Comparison of ENCODE assay signal across 16 mouse cellular contexts in the genomic region with DNA sequence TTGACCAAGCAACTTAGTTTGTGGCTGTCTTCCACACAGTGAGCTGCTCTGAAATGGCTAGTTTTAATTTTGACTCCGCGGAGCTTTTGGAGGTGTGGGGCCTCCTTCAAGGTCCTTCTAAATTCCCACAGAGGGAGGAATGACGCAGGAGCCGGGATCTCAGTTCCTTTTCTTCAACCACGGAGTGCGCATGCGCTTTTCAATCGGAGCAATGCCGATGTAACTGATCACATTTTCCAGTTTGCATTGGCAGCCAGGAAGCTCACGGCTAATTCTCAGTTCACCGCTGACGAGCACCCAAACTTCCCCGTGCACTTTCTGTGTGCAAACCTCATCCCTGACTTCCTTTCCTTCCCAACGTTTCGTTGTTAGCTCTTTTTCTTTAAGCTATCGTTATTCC. TPM values are rescaled to one million over a fixed set of nuclear protein-coding genes. Genes with fewer than 3 reads are reported as not detected.
"Had no signal": no experiment of that assay in that cellular context is flagged by ENCODE, and none has a peak within 500 bp of the region (broad histone marks: within the 10 kb centered on the region; RNA-seq: fewer than 3 reads in every experiment).

No protein-coding gene starts in this region.

- H3K9me3 ChIP-seq: lung, embryonic 15.5 days; megakaryocyte, embryonic 14.5 days; midbrain, embryonic 13.5 days; midbrain, embryonic 15.5 days; neural tube, embryonic 12.5 days had no signal

- ATAC-seq: lung, postnatal 0 days; midbrain, embryonic 13.5 days; midbrain, embryonic 15.5 days had no signal

- H3K36me3 ChIP-seq: lung, embryonic 15.5 days; midbrain, embryonic 13.5 days; midbrain, embryonic 15.5 days; neural tube, embryonic 12.5 days had no signal

- H3K9ac ChIP-seq: lung, embryonic 15.5 days; midbrain, embryonic 13.5 days; midbrain, embryonic 15.5 days; neural tube, embryonic 12.5 days had no signal

- H3K4me3 ChIP-seq: lung, embryonic 15.5 days; megakaryocyte, embryonic 14.5 days; midbrain, embryonic 13.5 days; midbrain, embryonic 15.5 days; neural tube, embryonic 12.5 days had no signal

- H3K27ac ChIP-seq: lung, embryonic 15.5 days; macrophage; midbrain, embryonic 13.5 days; midbrain, embryonic 15.5 days; neural tube, embryonic 12.5 days had no signal

- DNase-seq: lung, adult 2 months; lung, postnatal 14 days; lung, postnatal 36 days; right cerebral cortex, postnatal 14 days; spleen, adult 18-20 months; thymus, adult 18-20 months; thymus, postnatal 14 days; thymus, postnatal 36 days had no signal

- H3K4me2 ChIP-seq: lung, embryonic 15.5 days; midbrain, embryonic 11.5 days; midbrain, embryonic 13.5 days; midbrain, embryonic 15.5 days; neural tube, embryonic 12.5 days had no signal

RNA-seq across cellular contexts. Expression of a gene that starts 4.1 kb away (rescaled TPM):
- polyA plus RNA-seq: macrophage had no signal
